Mouse (Mus musculus): ENCODE measurements around the gene Rabl6. TPM values are rescaled to one million over a fixed set of nuclear protein-coding genes. Genes with fewer than 3 reads are reported as not detected.

Gene Rabl6
- polyA plus RNA-seq, 1 experiment from 2014 or later = 13.5 TPM

GRCm38 (mm10) chr2:25621229-25622200 is 13.2 kb upstream of the Rabl6 start, which contains the start of gene Tmem141:
Gene Tmem141 (minus strand): TSS chr2:25622005.
- H3K9ac ChIP-seq (replicated peaks) = peak within 1 kb of the TSS; percentile 36
- peak; percentile 97 for ATAC-seq

GRCm38 (mm10) chr2:25620852-25621228 is 12.5 kb upstream of the Rabl6 start:
- Histone ChIP-seq H3K36me3 (replicated peaks; ENCODE audit: insufficient read depth, low read length) (0 out of 2 replicates have a peak, but pooled peaks cover 4% of the 10 kb centered on the region), H3K4me2 (ENCODE audit: low read depth, low read length) (peak overlapping the region; percentile 65), H3K4me1 (ENCODE audit: insufficient read depth) (peaks cover 5% of the 10 kb centered on the region), H3K27ac (ENCODE audit: low read depth) (no peak overlapping the region), H3K9ac (replicated peaks) (no peak overlapping the region), H3K4me3 (ENCODE audit: low read depth, low read length) (peak overlapping the region; percentile 30; the same call in 1 of the 2 replicates), H3K27me3 (ENCODE audit: insufficient read depth, low read length) (peaks cover 16% of the 10 kb centered on the region; the same call in 1 of the 2 replicates), H3K9me3 (ENCODE audit: low read length) (no peaks in the 10 kb centered on the region)
- 43% methylated on average over 4 of the region's 4 CpGs for WGBS (ENCODE audit: insufficient replicate concordance)
- DNase-seq (no peak), ATAC-seq (no peak)
- TF ChIP-seq EP300 (IDR thresholded peaks at IDR 0.05; ENCODE audit: low read depth) (no peak), CTCF (IDR thresholded peaks at IDR 0.05; ENCODE audit: low read depth) (no peak)

More at GRCm38 (mm10) chr2:25621229-25622200, 13.2 kb upstream of the Rabl6 start, which contains the start of gene Tmem141:
- peak within 1 kb of the TSS; percentile 65 for H3K4me2 ChIP-seq (ENCODE audit: low read depth, low read length)
- H3K36me3 ChIP-seq (replicated peaks; ENCODE audit: insufficient read depth, low read length) = 0 out of 2 replicates have a peak, but pooled peaks cover 4% of the 10 kb centered on the region
- DNase-seq = peak; percentile 88
- H3K4me3 ChIP-seq (ENCODE audit: low read depth, low read length) = peak within 1 kb of the TSS; percentile 30
- WGBS (ENCODE audit: insufficient replicate concordance) = 7% methylated on average over 34 of the region's 34 CpGs
- H3K27ac ChIP-seq (ENCODE audit: low read depth) = peak within 1 kb of the TSS; percentile 62
- no peaks in the 10 kb centered on the region for H3K9me3 ChIP-seq (ENCODE audit: low read length)
- TF ChIP-seq EP300 (IDR thresholded peaks at IDR 0.05; ENCODE audit: low read depth) (no peak), CTCF (IDR thresholded peaks at IDR 0.05; ENCODE audit: low read depth) (peak; percentile 81)
- H3K27me3 ChIP-seq (ENCODE audit: insufficient read depth, low read length) = peaks cover 10% of the 10 kb centered on the region; the same call in 1 of the 2 replicates
- peaks cover 5% of the 10 kb centered on the region for H3K4me1 ChIP-seq (ENCODE audit: insufficient read depth)

DNA sequence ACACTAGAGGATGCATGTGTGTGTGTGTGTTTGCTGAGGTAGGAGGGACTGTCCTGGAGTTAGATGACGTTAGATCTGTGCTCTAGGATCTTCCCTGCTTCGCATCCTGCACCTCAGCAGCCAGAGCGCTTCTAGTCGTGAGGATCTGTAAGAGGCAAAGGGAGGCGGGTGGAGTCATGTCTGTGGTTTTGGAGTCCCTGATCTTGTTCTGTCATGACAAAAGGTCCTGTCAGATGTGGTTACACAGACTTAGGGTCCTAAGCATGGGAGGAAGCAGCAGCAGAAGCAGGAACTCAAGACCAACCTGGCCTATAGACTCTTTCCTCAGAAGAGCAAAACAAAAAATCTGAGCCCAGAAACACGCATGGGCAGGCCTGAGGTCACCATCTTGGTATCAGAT is 12.1 kb upstream of the Rabl6 start:
- peaks cover 5% of the 10 kb centered on the region for H3K4me1 ChIP-seq (ENCODE audit: insufficient read depth)
- TF ChIP-seq EP300 (IDR thresholded peaks at IDR 0.05; ENCODE audit: low read depth) (no peak), CTCF (IDR thresholded peaks at IDR 0.05; ENCODE audit: low read depth) (no peak)
- no peaks in the 10 kb centered on the region for H3K9me3 ChIP-seq (ENCODE audit: low read length)
- H3K27me3 ChIP-seq (ENCODE audit: insufficient read depth, low read length) = peaks cover 21% of the 10 kb centered on the region; the same call in 1 of the 2 replicates
- 36% methylated on average over 6 of the region's 6 CpGs for WGBS (ENCODE audit: insufficient replicate concordance)
- H3K27ac ChIP-seq (ENCODE audit: low read depth) = no peak overlapping the region
- ATAC-seq (no peak), DNase-seq (no peak)
- no peak overlapping the region for H3K4me3 ChIP-seq (ENCODE audit: low read depth, low read length)
- H3K4me2 ChIP-seq (ENCODE audit: low read depth, low read length) = no peak overlapping the region
- H3K36me3 ChIP-seq (replicated peaks; ENCODE audit: insufficient read depth, low read length) = 0 out of 2 replicates have a peak, but pooled peaks cover 4% of the 10 kb centered on the region
- H3K9ac ChIP-seq (replicated peaks) = no peak overlapping the region

GRCm38 (mm10) chr2:25617578-25617977 is 9.3 kb upstream of the Rabl6 start, which contains the start of gene Ccdc183:
Gene Ccdc183 (minus strand): TSS chr2:25617678.
- 0 out of 2 replicates have a peak, but pooled peaks cover 4% of the 10 kb centered on the region for H3K36me3 ChIP-seq (replicated peaks; ENCODE audit: insufficient read depth, low read length)
- H3K9me3 ChIP-seq (ENCODE audit: low read length) = no peaks in the 10 kb centered on the region
- no peak for ATAC-seq
- 62% methylated on average over 3 of the region's 3 CpGs for WGBS (ENCODE audit: insufficient replicate concordance)
- H3K4me1 ChIP-seq (ENCODE audit: insufficient read depth) = peaks cover 5% of the 10 kb centered on the region
- no peak within 1 kb of the TSS for H3K4me3 ChIP-seq (ENCODE audit: low read depth, low read length)
- peaks cover 23% of the 10 kb centered on the region; the same call in 1 of the 2 replicates for H3K27me3 ChIP-seq (ENCODE audit: insufficient read depth, low read length)
- H3K9ac ChIP-seq (replicated peaks) = no peak within 1 kb of the TSS
- TF ChIP-seq EP300 (IDR thresholded peaks at IDR 0.05; ENCODE audit: low read depth) = no peak
- no peak for TF ChIP-seq CTCF (IDR thresholded peaks at IDR 0.05; ENCODE audit: low read depth)
- H3K27ac ChIP-seq (ENCODE audit: low read depth) = no peak within 1 kb of the TSS
- no peak within 1 kb of the TSS for H3K4me2 ChIP-seq (ENCODE audit: low read depth, low read length)
- no peak for DNase-seq

DNA sequence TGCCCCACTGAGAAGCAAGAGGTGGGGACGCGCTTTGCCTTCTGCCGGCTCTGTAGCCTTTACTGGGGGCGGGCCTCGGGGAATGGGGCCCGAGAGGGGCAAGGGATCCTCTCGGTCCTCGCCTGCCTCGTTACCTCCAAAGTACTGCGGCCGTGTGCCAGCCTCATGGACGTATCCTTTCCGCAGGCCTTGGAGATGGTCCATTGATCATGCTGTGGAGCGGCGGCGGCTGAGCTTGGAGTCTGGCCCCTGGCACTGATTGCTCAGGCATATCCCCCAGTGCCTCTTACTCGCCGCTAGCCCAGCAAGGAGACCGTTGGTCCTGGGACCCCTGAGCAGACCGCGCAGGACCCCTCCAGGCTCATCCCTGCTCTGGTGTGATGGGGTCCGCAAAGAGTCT is 8.1 kb upstream of the Rabl6 start:
- Histone ChIP-seq H3K27me3 (ENCODE audit: insufficient read depth, low read length) (peaks cover 23% of the 10 kb centered on the region; the same call in 1 of the 2 replicates), H3K36me3 (replicated peaks; ENCODE audit: insufficient read depth, low read length) (0 out of 2 replicates have a peak, but pooled peaks cover 4% of the 10 kb centered on the region), H3K4me2 (ENCODE audit: low read depth, low read length) (no peak overlapping the region), H3K4me1 (ENCODE audit: insufficient read depth) (peaks cover 5% of the 10 kb centered on the region), H3K9ac (replicated peaks) (no peak overlapping the region), H3K4me3 (ENCODE audit: low read depth, low read length) (no peak overlapping the region), H3K9me3 (ENCODE audit: low read length) (no peaks in the 10 kb centered on the region), H3K27ac (ENCODE audit: low read depth) (no peak overlapping the region)
- ATAC-seq (no peak), DNase-seq (no peak)
- no peak for TF ChIP-seq CTCF (IDR thresholded peaks at IDR 0.05; ENCODE audit: low read depth)
- TF ChIP-seq EP300 (IDR thresholded peaks at IDR 0.05; ENCODE audit: low read depth) = no peak
- WGBS (ENCODE audit: insufficient replicate concordance) = 19% methylated on average over 22 of the region's 22 CpGs

DNA sequence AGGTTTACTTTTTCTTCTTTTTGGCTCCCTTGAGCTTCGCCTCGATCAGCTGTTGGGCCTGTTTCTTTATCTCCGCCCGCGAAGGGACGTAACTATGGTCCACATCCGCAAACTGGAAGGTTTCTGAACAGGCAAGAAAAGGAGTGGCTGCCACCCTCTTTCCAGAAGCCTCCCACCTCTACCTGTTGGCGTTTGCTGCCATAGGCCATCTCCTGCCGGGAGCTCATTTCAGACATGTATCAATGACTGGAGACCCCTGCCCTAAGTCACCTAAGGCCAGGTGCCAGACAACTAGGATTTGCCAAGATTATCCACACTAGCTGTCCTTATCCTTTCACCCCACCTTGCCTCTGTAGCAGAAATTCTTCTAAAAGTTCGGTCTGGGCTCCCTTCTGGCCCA is 350 bp upstream of the Rabl6 start:
- Histone ChIP-seq H3K4me3 (ENCODE audit: low read depth, low read length) (peak overlapping the region; percentile 90), H3K9ac (replicated peaks) (no peak overlapping the region; the same call in 1 of the 2 replicates), H3K4me1 (ENCODE audit: insufficient read depth) (peaks cover 21% of the 10 kb centered on the region), H3K9me3 (ENCODE audit: low read length) (no peaks in the 10 kb centered on the region), H3K4me2 (ENCODE audit: low read depth, low read length) (peak overlapping the region; percentile 92), H3K36me3 (replicated peaks; ENCODE audit: insufficient read depth, low read length) (no peaks in the 10 kb centered on the region), H3K27me3 (ENCODE audit: insufficient read depth, low read length) (no peaks in the 10 kb centered on the region), H3K27ac (ENCODE audit: low read depth) (no peak overlapping the region)
- peak; percentile 9 for ATAC-seq
- 55% methylated on average over 10 of the region's 10 CpGs for WGBS (ENCODE audit: insufficient replicate concordance)
- no peak for DNase-seq
- TF ChIP-seq CTCF (IDR thresholded peaks at IDR 0.05; ENCODE audit: low read depth) (no peak), EP300 (IDR thresholded peaks at IDR 0.05; ENCODE audit: low read depth) (no peak)

Data from liver, postnatal 0 days (tissue).